Mouse (Mus musculus) liver, postnatal 0 days (tissue): ENCODE measurements around the gene Utf1. TPM values are rescaled to one million over a fixed set of nuclear protein-coding genes. Genes with fewer than 3 reads are reported as not detected.
A peak's percentile ranks its signal among the peaks of the same experiment; 100 is the strongest.

Experiments
- ATAC-seq: fragments of 200-750 bp; cut with Nextera tagmentation; 2 replicates; pipeline ENCODE4 v1.8.0; 2017; ENCODE audit warnings: mild to moderate bottlenecking, moderate library complexity
- DNase-seq: peaks from one replicate; pipeline ENCODE4 v3.0.0-alpha.2; 2016
- H3K27ac ChIP-seq: fragments of 300-500 bp; sonication (generic); 2 replicates; pipeline ENCODE4 v1.5.1; 2014; ENCODE audit warnings: antibody characterized with exemption, moderate library complexity, mild to moderate bottlenecking, low read depth
- H3K27me3 ChIP-seq: fragments of 300-500 bp; sonication (generic); 2 replicates; pipeline ENCODE4 v1.6.1; 2014; ENCODE audit warnings: low read length, control low read depth, mixed read lengths; ENCODE audit not compliant: insufficient read depth
- H3K36me3 ChIP-seq: fragments of 300-500 bp; sonication (generic); replicated peaks from 2 replicates; pipeline ENCODE4 v1.6.1; 2014; ENCODE audit warnings: mild to moderate bottlenecking, control low read depth, low read length, moderate library complexity, mixed read lengths; ENCODE audit not compliant: insufficient read depth
- H3K4me1 ChIP-seq: fragments of 300-500 bp; sonication (generic); 2 replicates; pipeline ENCODE4 v1.6.1; 2014; ENCODE audit warnings: antibody characterized with exemption, mild to moderate bottlenecking, control low read depth; ENCODE audit not compliant: insufficient read depth
- H3K4me2 ChIP-seq: fragments of 300-500 bp; sonication (generic); 2 replicates; pipeline ENCODE4 v1.6.1; 2014; ENCODE audit warnings: low read depth, mild to moderate bottlenecking, low read length, moderate library complexity, mixed read lengths
- H3K4me3 ChIP-seq: fragments of 300-500 bp; sonication (generic); 2 replicates; pipeline ENCODE4 v1.5.1; 2014; ENCODE audit warnings: low read depth, low read length
- H3K9ac ChIP-seq: fragments of 300-500 bp; sonication (generic); replicated peaks from 2 replicates; pipeline ENCODE4 v1.6.1; 2014; ENCODE audit warnings: mild to moderate bottlenecking, moderate library complexity
- H3K9me3 ChIP-seq: fragments of 300-500 bp; sonication (generic); 2 replicates; pipeline ENCODE4 v1.6.1; 2016; ENCODE audit warnings: mild to moderate bottlenecking, control low read depth, low read length, mixed read lengths
- CTCF ChIP-seq: sonication (generic); IDR thresholded peaks from 2 replicates; pipeline ENCODE4 v1.5.1; 2016; ENCODE audit warnings: antibody characterized with exemption, low read depth
- EP300 ChIP-seq: IDR thresholded peaks from 2 replicates; pipeline ENCODE4 v1.6.1; 2016; ENCODE audit warnings: antibody characterized with exemption, low read depth, mild to moderate bottlenecking
- WGBS: fragments of 180-500 bp; shearing (Covaris S2); extraction: QIAGEN DNeasy Blood & Tissue Kit; methylation state at CpG from one replicate; pipeline ENCODE4 v1.1.7; 2014; ENCODE audit not compliant: insufficient replicate concordance; 5-methylcytosine and 5-hydroxymethylcytosine counted together
- microRNA counts: library from miRNA; unstranded; fragments of <30 nt; microRNA quantifications from one replicate; lab custom pipeline; 2015
- microRNA-seq: library from miRNA; unstranded; fragments of <30 nt; microRNA quantifications from one replicate; pipeline ENCODE4, GENCODE M21; 2016
- polyA plus RNA-seq: library from polyadenylated mRNA; unstranded; fragments of >200 nt; fragmentation: Nextera tagmentation; extraction: Ambion mirVana; gene quantifications from 2 replicates; pipeline ENCODE4 v1.2.1, GENCODE M21; 2015

The Utf1 gene
- polyA plus RNA-seq, 1 experiment from 2014 or later = not detected

DNA sequence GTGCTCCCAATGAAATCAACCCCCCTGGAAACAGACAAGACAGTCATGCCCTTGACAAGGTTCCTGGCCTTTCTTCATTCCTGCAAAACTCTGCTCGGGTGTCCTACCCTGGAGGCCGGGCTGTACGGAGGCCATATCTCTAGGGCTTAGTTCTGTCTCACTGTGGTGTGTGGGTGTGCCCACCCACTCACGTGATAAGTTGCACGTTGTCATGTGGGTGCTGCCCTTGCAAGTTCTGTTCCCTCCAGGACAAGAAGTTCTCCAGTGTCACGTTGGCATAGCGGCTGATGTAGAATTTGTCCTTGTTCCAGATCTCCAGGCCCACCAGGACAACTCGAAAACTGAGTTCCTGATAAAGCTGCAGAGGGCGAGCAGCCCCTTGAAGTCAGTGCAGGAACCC is 44.7 kb downstream of the Utf1 start:
- H3K36me3 ChIP-seq = no peaks in the 10 kb centered on the region
- ATAC-seq = no peak
- no peak for DNase-seq
- H3K9me3 ChIP-seq = no peaks in the 10 kb centered on the region
- no peak overlapping the region for H3K27ac ChIP-seq
- H3K4me3 ChIP-seq = no peak overlapping the region
- TF ChIP-seq EP300 (no peak), CTCF (no peak)
- no peaks in the 10 kb centered on the region for H3K4me1 ChIP-seq
- H3K9ac ChIP-seq = no peak overlapping the region
- 63% methylated on average over 9 of the region's 9 CpGs for WGBS
- no peaks in the 10 kb centered on the region for H3K27me3 ChIP-seq
- H3K4me2 ChIP-seq = no peak overlapping the region

DNA sequence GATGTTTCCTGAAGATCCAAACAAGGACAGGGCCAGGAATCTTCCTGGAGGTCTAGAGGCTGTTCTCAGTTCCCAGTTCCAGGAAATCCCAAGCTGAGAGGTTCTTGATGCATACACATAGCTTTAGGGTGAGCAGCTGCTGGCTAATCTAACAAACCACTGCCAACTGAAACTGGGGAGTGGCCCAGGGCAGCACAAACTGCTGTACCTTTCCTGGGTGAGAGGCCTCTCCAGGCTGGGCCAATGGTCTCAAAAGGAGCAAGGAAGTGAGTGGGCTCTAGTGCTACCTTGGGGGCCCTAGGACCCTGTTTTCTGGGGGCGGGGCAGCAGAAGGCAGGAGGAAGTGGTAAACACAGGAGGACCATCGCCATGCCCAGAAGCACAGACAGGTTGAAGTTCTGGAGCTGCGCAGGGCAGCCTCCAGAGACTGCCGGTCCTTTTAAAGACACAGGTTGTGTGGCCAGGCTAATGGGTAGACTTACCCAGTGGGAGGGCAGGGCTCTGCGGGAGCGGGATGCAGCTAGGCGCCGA is 47.3 kb downstream of the Utf1 start:
- DNase-seq (no peak), ATAC-seq (no peak)
- no peak for TF ChIP-seq EP300
- TF ChIP-seq CTCF = no peak

DNA sequence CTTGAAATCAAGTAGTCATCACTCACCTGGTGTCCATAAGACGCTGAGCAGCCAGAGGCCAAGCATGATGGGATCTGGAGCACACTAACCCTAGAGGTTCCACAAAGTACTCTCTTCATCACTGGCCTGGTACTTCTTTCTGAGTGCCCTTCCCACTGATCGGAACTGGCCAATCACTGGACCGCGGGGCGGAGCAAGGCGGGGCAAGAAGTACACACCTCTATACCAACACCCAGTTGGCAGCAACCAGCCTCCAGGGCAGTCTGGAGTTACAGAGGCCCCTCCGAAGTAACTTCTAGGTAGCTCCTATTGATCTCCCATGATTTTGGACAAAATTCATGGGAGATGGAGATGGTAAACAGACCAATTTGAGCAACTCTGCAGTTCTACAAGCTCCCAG is 48.8 kb downstream of the Utf1 start, which contains the start of gene Adam8:
Adam8 (minus strand) TSS at position 157 of the 400 bp plus-strand sequence.
- no peak for TF ChIP-seq EP300
- no peak for TF ChIP-seq CTCF
- peak; percentile 72 for ATAC-seq
- Histone ChIP-seq H3K9me3 (no peaks in the 10 kb centered on the region), H3K9ac (0 out of 2 replicates have a peak within 1 kb of the TSS, but pooled peaks have one; percentile 22), H3K4me3 (peak within 1 kb of the TSS; percentile 15), H3K36me3 (peaks cover 20% of the 10 kb centered on the region), H3K27me3 (no peaks in the 10 kb centered on the region), H3K4me2 (peak within 1 kb of the TSS; percentile 36), H3K4me1 (no peaks in the 10 kb centered on the region), H3K27ac (peak within 1 kb of the TSS; percentile 8; the same call in 1 of the 2 replicates)
- peak; percentile 68 for DNase-seq
- 28% methylated on average over 7 of the region's 7 CpGs for WGBS

More for the DNA sequence above, 47.3 kb downstream of the Utf1 start:
- Histone ChIP-seq H3K36me3 (0 out of 2 replicates have a peak, but pooled peaks cover 6% of the 10 kb centered on the region), H3K4me3 (0 out of 2 replicates have a peak overlapping the region, but pooled peaks have one; percentile 15), H3K9me3 (no peaks in the 10 kb centered on the region), H3K4me2 (peak overlapping the region; percentile 36), H3K4me1 (no peaks in the 10 kb centered on the region), H3K27me3 (no peaks in the 10 kb centered on the region), H3K27ac (no peak overlapping the region), H3K9ac (no peak overlapping the region; the same call in 1 of the 2 replicates)
- WGBS = 47% methylated on average over 8 of the region's 8 CpGs

DNA sequence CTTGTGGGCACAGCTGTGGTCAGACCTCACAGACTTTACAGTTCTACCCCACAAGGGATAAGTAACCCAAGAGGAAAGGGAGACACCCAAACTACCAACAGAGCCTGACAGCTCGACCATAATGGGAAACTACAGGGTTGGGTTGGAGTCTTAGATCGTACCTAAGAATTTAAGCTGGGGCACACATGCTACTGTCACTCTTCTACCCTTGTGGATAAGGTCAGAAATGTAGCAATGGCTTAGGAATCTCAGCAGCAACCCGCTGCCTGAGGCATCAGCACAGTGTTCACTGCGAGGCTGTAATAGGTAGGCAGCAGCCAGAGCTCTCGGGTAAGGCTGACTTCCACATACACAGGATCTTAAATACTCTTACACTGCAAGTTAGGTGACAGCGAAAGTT is 49.9 kb downstream of the Utf1 start:
- TF ChIP-seq CTCF (no peak), EP300 (no peak)
- no peak overlapping the region for H3K27ac ChIP-seq
- no peak overlapping the region for H3K4me2 ChIP-seq
- H3K9ac ChIP-seq = no peak overlapping the region
- no peak overlapping the region for H3K4me3 ChIP-seq
- no peaks in the 10 kb centered on the region for H3K4me1 ChIP-seq
- WGBS = 83% methylated on average over 6 of the region's 6 CpGs
- ATAC-seq = no peak
- peaks cover 27% of the 10 kb centered on the region for H3K36me3 ChIP-seq
- H3K9me3 ChIP-seq = no peaks in the 10 kb centered on the region
- H3K27me3 ChIP-seq = no peaks in the 10 kb centered on the region
- DNase-seq = no peak

DNA sequence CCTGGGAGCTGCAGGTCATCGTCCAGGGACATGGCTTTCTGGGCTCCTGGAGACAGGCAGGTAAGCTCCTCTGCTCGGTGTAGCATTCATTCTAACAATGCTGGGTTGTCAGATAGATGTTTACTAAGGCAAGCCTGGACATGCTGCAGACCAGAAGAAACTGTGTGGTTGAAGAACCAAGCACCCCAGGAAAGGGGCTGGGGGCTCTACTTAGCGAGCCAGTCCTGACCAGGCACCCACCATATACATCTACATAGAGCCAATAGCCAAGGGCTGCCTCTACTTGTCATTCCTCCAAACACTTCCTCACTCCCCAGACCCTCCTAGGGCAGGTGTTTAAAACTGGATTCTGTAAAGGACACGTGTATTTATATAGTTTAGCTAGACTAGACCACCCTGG is 50.6 kb downstream of the Utf1 start:
- TF ChIP-seq EP300 (no peak), CTCF (no peak)
- Histone ChIP-seq H3K9ac (no peak overlapping the region), H3K36me3 (peaks cover 32% of the 10 kb centered on the region), H3K4me2 (no peak overlapping the region), H3K4me1 (no peaks in the 10 kb centered on the region), H3K4me3 (no peak overlapping the region), H3K27me3 (no peaks in the 10 kb centered on the region), H3K27ac (no peak overlapping the region), H3K9me3 (no peaks in the 10 kb centered on the region)
- no peak for ATAC-seq
- no peak for DNase-seq
- 64% methylated on average over 4 of the region's 4 CpGs for WGBS

DNA sequence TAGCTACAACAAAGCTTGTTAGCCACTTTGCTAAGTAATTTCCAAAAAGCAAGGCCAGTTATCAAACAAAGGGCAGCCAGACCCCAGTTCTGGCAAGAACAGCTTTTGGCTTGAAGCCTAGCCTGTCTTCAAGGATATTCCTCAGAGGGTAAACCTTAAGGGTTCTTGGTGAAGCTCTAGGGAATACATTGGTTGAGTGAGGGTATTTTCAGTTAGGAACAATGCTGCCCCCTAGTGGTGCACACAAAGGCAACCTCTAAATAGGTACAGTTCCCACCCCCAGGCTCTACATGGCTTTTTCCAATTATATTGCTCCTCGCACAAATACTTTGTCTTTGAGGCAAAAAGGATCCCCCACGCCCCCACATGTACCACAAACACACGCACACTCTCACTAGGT is 51.1 kb downstream of the Utf1 start:
- H3K4me2 ChIP-seq = no peak overlapping the region
- H3K27me3 ChIP-seq = no peaks in the 10 kb centered on the region
- no peak overlapping the region for H3K4me3 ChIP-seq
- no peaks in the 10 kb centered on the region for H3K9me3 ChIP-seq
- no peak overlapping the region for H3K27ac ChIP-seq
- H3K36me3 ChIP-seq = peaks cover 36% of the 10 kb centered on the region
- H3K9ac ChIP-seq = no peak overlapping the region
- H3K4me1 ChIP-seq = no peaks in the 10 kb centered on the region
- ATAC-seq = 0 out of 2 replicates have a peak, but pooled peaks have one; percentile 38
- WGBS = 33% methylated on average over 3 of the region's 3 CpGs
- DNase-seq = peak; percentile 62
- TF ChIP-seq EP300 (no peak), CTCF (peak; percentile 80)

MicroRNAs encoded within 50 kb of the gene (microRNA counts, 519-probe panel; counts per million panel counts)
- microRNA mmu-miR-202-3p (lab: Ali Mortazavi, UCI) (not detected), microRNA mmu-miR-202-5p (lab: Ali Mortazavi, UCI) (2,495 counts per million, percentile 23 among the panel's probes with 10 or more counts)

Small RNA genes lying within 50 kb of the gene (microRNA-seq; reads per million reads assigned to microRNA genes)
- gene Mir202 (not detected), gene Mir7062 (not detected), gene mmu-mir-7686 (not detected)

Other genes starting within 250 kb of the Utf1 start
- not detected in 2 replicates for gene Adgra1, start 109.6 kb upstream of the Utf1 start, polyA plus RNA-seq
- gene Kndc1, start 49.1 kb upstream of the Utf1 start, polyA plus RNA-seq = not detected in 2 replicates
- not detected in 2 replicates for gene 6430531B16Rik, start 35.0 kb downstream of the Utf1 start, polyA plus RNA-seq
- 1.2 and 1.8 TPM in 2 replicates for gene Adam8, start 48.8 kb downstream of the Utf1 start, polyA plus RNA-seq
- 10.5 and 10.7 TPM in 2 replicates for gene Zfp511, start 92.6 kb downstream of the Utf1 start, polyA plus RNA-seq
- 14.2 and 16.0 TPM in 2 replicates for gene Tubgcp2, start 92.9 kb downstream of the Utf1 start, polyA plus RNA-seq
- gene Msx3, start 105.3 kb downstream of the Utf1 start, polyA plus RNA-seq = not detected in 2 replicates
- 0.29 and 0.47 TPM in 2 replicates for gene Caly, start 138.8 kb downstream of the Utf1 start, polyA plus RNA-seq
- gene Prap1, start 149.6 kb downstream of the Utf1 start, polyA plus RNA-seq = not detected in 2 replicates
- 75.8 and 88.9 TPM in 2 replicates for gene Fuom, start 158.7 kb downstream of the Utf1 start, polyA plus RNA-seq
- 14.0 and 17.5 TPM in 2 replicates for gene Paox, start 172.0 kb downstream of the Utf1 start, polyA plus RNA-seq
- 194 and 203 TPM in 2 replicates for gene Echs1, start 172.7 kb downstream of the Utf1 start, polyA plus RNA-seq
- gene Mtg1, start 193.8 kb downstream of the Utf1 start, polyA plus RNA-seq = 17.9 and 18.4 TPM in 2 replicates
- gene Sprn, start 211.1 kb downstream of the Utf1 start, polyA plus RNA-seq = 0.08 TPM in 2 replicates
- gene Olfr522, start 221.0 kb downstream of the Utf1 start, polyA plus RNA-seq = not detected in 2 replicates
- gene Olfr523, start 229.4 kb downstream of the Utf1 start, polyA plus RNA-seq = not detected in 2 replicates